Mouse (Mus musculus) small intestine, adult 2 months (tissue): Measurements from ENCODE around the gene Hist1h3d.

ENCODE experiments used
- CTCF ChIP-seq: fragments of 200-500 bp; IDR thresholded peaks from 2 replicates; pipeline ENCODE4 v1.5.1; 2012; ENCODE audit warnings: low read depth, mild to moderate bottlenecking, control low read depth, inconsistent platforms, low read length, moderate library complexity, mixed read lengths; ENCODE audit not compliant: insufficient replicate concordance, insufficient read length; ENCODE audit errors: extremely low read depth
- POLR2A ChIP-seq: fragments of 200-500 bp; IDR thresholded peaks from 2 replicates; pipeline ENCODE4 v1.6.1; 2012; ENCODE audit warnings: low read depth, mild to moderate bottlenecking, control low read depth, inconsistent platforms, low read length, moderate library complexity

DNA sequence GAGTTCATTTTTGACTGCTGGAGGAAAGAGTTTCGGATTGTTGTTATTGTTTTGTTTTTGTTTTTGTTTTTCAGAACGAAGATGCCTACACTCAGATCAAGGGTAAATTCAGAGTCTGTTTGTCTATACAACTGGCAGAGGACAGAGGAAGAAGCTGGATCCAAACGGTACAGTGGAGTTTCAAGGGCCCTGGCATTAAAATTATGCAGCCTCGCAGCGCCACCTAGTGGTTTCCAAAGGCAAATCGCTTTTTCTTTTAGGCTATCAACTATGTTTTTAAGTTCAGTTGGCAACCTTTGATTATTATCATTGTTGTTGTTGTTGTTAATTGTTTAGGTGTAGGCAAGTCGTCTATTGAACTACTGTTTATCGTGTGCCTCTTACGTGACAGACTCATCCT, 22.4 kb downstream of the Hist1h3d start:
- TF ChIP-seq POLR2A (no peak), CTCF (peak; percentile 64; the same call in 1 of the 2 replicates)
